Mouse (Mus musculus) C2C12 (cell line): ENCODE data around the gene Vgll4. TPM values are rescaled to one million over a fixed set of nuclear protein-coding genes. Genes with fewer than 3 reads are reported as not detected.

Experiments used
- H3K27me3 ChIP-seq: one replicate; pipeline ENCODE4 v1.6.1; 2011; ENCODE audit not compliant: control insufficient read depth, insufficient read depth, insufficient read length
- H3K36me3 ChIP-seq: one replicate; pipeline ENCODE4 v1.6.1; 2011; ENCODE audit not compliant: control insufficient read depth, insufficient read depth
- H3K4me3 ChIP-seq: one replicate; pipeline ENCODE4 v1.5.1; 2011; ENCODE audit warnings: mild to moderate bottlenecking, control low read depth; ENCODE audit not compliant: poor library complexity, insufficient read depth, severe bottlenecking
- H3K79me2 ChIP-seq: one replicate; pipeline ENCODE4 v1.6.1; 2011; ENCODE audit not compliant: control insufficient read depth, insufficient read depth
- H3K79me3 ChIP-seq: one replicate; pipeline ENCODE4 v1.6.1; 2011; ENCODE audit warnings: low read depth, control low read depth
- H3ac ChIP-seq: one replicate; pipeline ENCODE3; 2011; ENCODE audit warnings: low read depth; ENCODE audit not compliant: control insufficient read depth, insufficient read length
- CEBPB ChIP-seq: IDR thresholded peaks from one replicate; pipeline ENCODE4 v1.6.1; 2011; ENCODE audit warnings: low read depth, mild to moderate bottlenecking, control low read depth, moderate library complexity
- CTCF ChIP-seq: IDR thresholded peaks from one replicate; pipeline ENCODE4 v1.5.1; 2011; ENCODE audit not compliant: control insufficient read depth, insufficient read depth, insufficient read length
- FOSL1 ChIP-seq: IDR thresholded peaks from one replicate; pipeline ENCODE4 v1.8.0; 2011; ENCODE audit warnings: mild to moderate bottlenecking, low read length; ENCODE audit not compliant: poor library complexity, insufficient read depth, severe bottlenecking
- MAX ChIP-seq: IDR thresholded peaks from one replicate; pipeline ENCODE4 v1.6.1; 2011; ENCODE audit warnings: mild to moderate bottlenecking, control low read depth
- MYOD1 ChIP-seq: IDR thresholded peaks from one replicate; pipeline ENCODE4 v1.6.1; 2011; ENCODE audit warnings: low read depth; ENCODE audit not compliant: control insufficient read depth, insufficient read length
- MYOG ChIP-seq: IDR thresholded peaks from one replicate; pipeline ENCODE4 v1.6.1; 2011; ENCODE audit not compliant: control insufficient read depth, insufficient read length; ENCODE audit errors: extremely low read depth
- USF1 ChIP-seq: IDR thresholded peaks from one replicate; pipeline ENCODE4 v1.6.1; 2011; ENCODE audit warnings: low read depth, mild to moderate bottlenecking, control low read depth, moderate library complexity
- polyA plus RNA-seq: library from polyadenylated mRNA; unstranded; fragments of >200 nt; fragmentation: generic; extraction: Trizol; gene quantifications from one replicate; pipeline ENCODE4 v1.2.1, GENCODE M21; 2012; ENCODE audit warnings: missing spikeins

Vgll4 gene
- polyA plus RNA-seq, 1 experiment = 30.7 TPM

- Histone ChIP-seq H3K27me3 (no peaks in the 10 kb centered on the region), H3ac (no peak overlapping the region), H3K4me3 (no peak overlapping the region), H3K36me3 (peaks cover 14% of the 10 kb centered on the region), H3K79me3 (no peaks in the 10 kb centered on the region), H3K79me2 (no peaks in the 10 kb centered on the region)
- TF ChIP-seq MAX (no peak), MYOD1 (no peak), CTCF (no peak), FOSL1 (no peak)
These were observed 114.2 kb downstream of the Vgll4 start for GRCm38 (mm10) chr6:114855644-114856043.

- no peaks in the 10 kb centered on the region for H3K79me2 ChIP-seq
- no peaks in the 10 kb centered on the region for H3K79me3 ChIP-seq
- H3K36me3 ChIP-seq = peaks cover 3% of the 10 kb centered on the region
- H3ac ChIP-seq = no peak overlapping the region
- no peaks in the 10 kb centered on the region for H3K27me3 ChIP-seq
- no peak overlapping the region for H3K4me3 ChIP-seq
- TF ChIP-seq CTCF = no peak
These were observed 115.4 kb downstream of the Vgll4 start for GRCm38 (mm10) chr6:114854368-114854767.

- TF ChIP-seq MYOG = no peak
- H3K79me3 ChIP-seq = no peaks in the 10 kb centered on the region
- no peak overlapping the region for H3K4me3 ChIP-seq
- no peaks in the 10 kb centered on the region for H3K27me3 ChIP-seq
- no peak overlapping the region for H3ac ChIP-seq
- no peaks in the 10 kb centered on the region for H3K79me2 ChIP-seq
- H3K36me3 ChIP-seq = no peaks in the 10 kb centered on the region
These were observed 117.1 kb downstream of the Vgll4 start for GRCm38 (mm10) chr6:114852739-114853138.

GRCm38 (mm10) chr6:114851688-114852087, 118.1 kb downstream of the Vgll4 start:
- no peak overlapping the region for H3K4me3 ChIP-seq
- H3K36me3 ChIP-seq = no peaks in the 10 kb centered on the region
- H3ac ChIP-seq = no peak overlapping the region
- TF ChIP-seq CTCF = no peak
- TF ChIP-seq CEBPB = no peak
- TF ChIP-seq MAX = no peak
- no peak for TF ChIP-seq USF1
- TF ChIP-seq MYOD1 = no peak
- TF ChIP-seq FOSL1 = no peak
- no peak for TF ChIP-seq MYOG
- H3K79me2 ChIP-seq = no peaks in the 10 kb centered on the region
- no peaks in the 10 kb centered on the region for H3K27me3 ChIP-seq
- H3K79me3 ChIP-seq = no peaks in the 10 kb centered on the region

GRCm38 (mm10) chr6:114849787-114850186, 120.0 kb downstream of the Vgll4 start:
- TF ChIP-seq USF1 (no peak), CEBPB (no peak), MYOG (no peak), FOSL1 (no peak), MYOD1 (no peak), CTCF (no peak), MAX (no peak)
- Histone ChIP-seq H3K4me3 (no peak overlapping the region), H3K36me3 (no peaks in the 10 kb centered on the region), H3ac (no peak overlapping the region), H3K79me2 (no peaks in the 10 kb centered on the region), H3K79me3 (no peaks in the 10 kb centered on the region), H3K27me3 (no peaks in the 10 kb centered on the region)

GRCm38 (mm10) chr6:114848761-114849160, 121.0 kb downstream of the Vgll4 start:
- H3K79me2 ChIP-seq = no peaks in the 10 kb centered on the region
- H3K4me3 ChIP-seq = no peak overlapping the region
- no peak for TF ChIP-seq FOSL1
- no peak for TF ChIP-seq MAX
- no peak for TF ChIP-seq CTCF
- no peak for TF ChIP-seq MYOG
- TF ChIP-seq MYOD1 = no peak
- no peak for TF ChIP-seq USF1
- TF ChIP-seq CEBPB = no peak
- H3ac ChIP-seq = no peak overlapping the region
- no peaks in the 10 kb centered on the region for H3K36me3 ChIP-seq
- no peaks in the 10 kb centered on the region for H3K27me3 ChIP-seq
- no peaks in the 10 kb centered on the region for H3K79me3 ChIP-seq
